Mouse (Mus musculus): ENCODE measurements around the gene Olfr1314. TPM values are rescaled to one million over a fixed set of nuclear protein-coding genes. Genes with fewer than 3 reads are reported as not detected.

The Olfr1314 gene
- polyA plus RNA-seq (2012; rRNA removed), result 0.10 TPM in 1 of 2 replicates, not detected in the other
- polyA plus RNA-seq (2014; fragmentation: Nextera tagmentation; extraction: Ambion mirVana), result not detected in 2 replicates

DNA sequence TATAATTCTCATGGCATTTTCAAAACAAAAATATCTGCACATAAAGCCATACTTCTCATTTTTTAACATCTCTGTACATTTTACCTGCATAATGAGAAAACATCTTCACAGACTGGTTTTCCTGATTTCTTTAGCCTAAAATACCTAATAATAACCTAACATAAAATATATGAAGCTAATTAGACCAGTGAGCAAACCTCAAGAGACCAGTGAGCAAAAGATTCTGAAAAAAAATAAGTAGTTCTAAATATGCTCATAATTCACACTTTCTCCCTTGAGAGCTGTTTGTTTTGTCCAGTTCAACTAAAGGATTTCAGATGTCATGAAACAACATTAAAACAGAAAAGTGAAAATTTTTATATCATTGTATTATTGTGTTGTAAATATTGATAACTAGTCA lies at the start of gene Olfr1314:
Gene Olfr1314 (minus strand): TSS at position 101 of the 400 bp plus-strand sequence.
- Histone ChIP-seq H3K4me3 (replicated peaks; ENCODE audit: low read length) (no peak within 1 kb of the TSS), H3K9me3 (ENCODE audit: control insufficient read depth, low read length) (no peaks in the 10 kb centered on the region), H3K4me1 (ENCODE audit: control insufficient read depth, insufficient read depth, low read length) (no peaks in the 10 kb centered on the region), H3K9ac (ENCODE audit: low read depth, low read length, severe bottlenecking) (no peak within 1 kb of the TSS), H3K36me3 (ENCODE audit: control insufficient read depth, insufficient read depth, low read length) (no peaks in the 10 kb centered on the region), H3K27me3 (ENCODE audit: control insufficient read depth, insufficient read depth, low read length) (no peaks in the 10 kb centered on the region), H3K4me2 (replicated peaks; ENCODE audit: low read depth, low read length, severe bottlenecking) (no peak within 1 kb of the TSS), H3K27ac (replicated peaks; ENCODE audit: low read depth, low read length) (no peak within 1 kb of the TSS)
- TF ChIP-seq POLR2A (IDR thresholded peaks at IDR 0.05; ENCODE audit: borderline replicate concordance, extremely low read depth, insufficient read depth, insufficient read length), result no peak
- ATAC-seq (ENCODE audit: low FRiP score, low read depth) (no peak), DNase-seq (ENCODE audit: low spot score) (no peak)

- H3K9ac ChIP-seq (ENCODE audit: low read depth, low read length, severe bottlenecking), result no peak within 1 kb of the TSS
- no peak for DNase-seq (ENCODE audit: low spot score)
- no peak for TF ChIP-seq POLR2A (IDR thresholded peaks at IDR 0.05; ENCODE audit: borderline replicate concordance, extremely low read depth, insufficient read depth, insufficient read length)
- H3K9me3 ChIP-seq (ENCODE audit: control insufficient read depth, low read length), result no peaks in the 10 kb centered on the region
- H3K27ac ChIP-seq (replicated peaks; ENCODE audit: low read depth, low read length), result no peak within 1 kb of the TSS
- no peak within 1 kb of the TSS for H3K4me3 ChIP-seq (replicated peaks; ENCODE audit: low read length)
- 78% methylated on average over 2 of the region's 2 CpGs for WGBS
- no peak for ATAC-seq (ENCODE audit: low FRiP score, low read depth)
- H3K36me3 ChIP-seq (ENCODE audit: control insufficient read depth, insufficient read depth, low read length), result no peaks in the 10 kb centered on the region
- H3K4me2 ChIP-seq (replicated peaks; ENCODE audit: low read depth, low read length, severe bottlenecking), result no peak within 1 kb of the TSS
- H3K4me1 ChIP-seq (ENCODE audit: control insufficient read depth, insufficient read depth, low read length), result no peaks in the 10 kb centered on the region
- no peaks in the 10 kb centered on the region for H3K27me3 ChIP-seq (ENCODE audit: control insufficient read depth, insufficient read depth, low read length)
Measured at GRCm38 (mm10) chr2:112140029-112140428, 43.4 kb upstream of the Olfr1314 start, which contains the start of gene Olfr1317. Gene Olfr1317 (plus strand): TSS chr2:112140329.

DNA sequence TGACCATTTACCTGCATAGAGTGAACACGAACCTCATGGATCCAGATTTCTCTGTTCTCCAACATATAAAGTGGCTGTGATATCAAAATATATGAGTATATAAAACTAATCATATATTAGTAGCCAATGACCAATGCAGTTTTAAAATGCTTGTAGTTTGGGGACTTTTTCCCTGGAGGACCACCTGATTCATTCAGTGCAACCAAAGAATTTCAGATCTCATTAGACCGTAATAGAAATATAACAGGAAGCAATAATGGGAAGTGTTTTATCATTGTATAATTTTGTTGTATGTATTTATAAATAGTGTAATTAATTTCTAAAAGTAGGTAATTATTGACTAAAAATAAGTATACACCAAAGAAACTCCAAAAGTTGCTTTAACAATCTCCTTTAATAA lies 38.3 kb upstream of the Olfr1314 start, which contains the start of gene Olfr1316:
Gene Olfr1316 (minus strand): TSS at position 101 of the 400 bp plus-strand sequence.
- 88% methylated on average over 2 of the region's 2 CpGs for WGBS
- Histone ChIP-seq H3K4me1 (ENCODE audit: control insufficient read depth, insufficient read depth, low read length) (no peaks in the 10 kb centered on the region), H3K4me2 (replicated peaks; ENCODE audit: low read depth, low read length, severe bottlenecking) (no peak within 1 kb of the TSS), H3K9ac (ENCODE audit: low read depth, low read length, severe bottlenecking) (no peak within 1 kb of the TSS), H3K27me3 (ENCODE audit: control insufficient read depth, insufficient read depth, low read length) (no peaks in the 10 kb centered on the region), H3K27ac (replicated peaks; ENCODE audit: low read depth, low read length) (no peak within 1 kb of the TSS), H3K9me3 (ENCODE audit: control insufficient read depth, low read length) (no peaks in the 10 kb centered on the region), H3K4me3 (replicated peaks; ENCODE audit: low read length) (no peak within 1 kb of the TSS), H3K36me3 (ENCODE audit: control insufficient read depth, insufficient read depth, low read length) (no peaks in the 10 kb centered on the region)
- ATAC-seq (ENCODE audit: low FRiP score, low read depth) (no peak), DNase-seq (ENCODE audit: low spot score) (no peak)
- no peak for TF ChIP-seq POLR2A (IDR thresholded peaks at IDR 0.05; ENCODE audit: borderline replicate concordance, extremely low read depth, insufficient read depth, insufficient read length)

DNA sequence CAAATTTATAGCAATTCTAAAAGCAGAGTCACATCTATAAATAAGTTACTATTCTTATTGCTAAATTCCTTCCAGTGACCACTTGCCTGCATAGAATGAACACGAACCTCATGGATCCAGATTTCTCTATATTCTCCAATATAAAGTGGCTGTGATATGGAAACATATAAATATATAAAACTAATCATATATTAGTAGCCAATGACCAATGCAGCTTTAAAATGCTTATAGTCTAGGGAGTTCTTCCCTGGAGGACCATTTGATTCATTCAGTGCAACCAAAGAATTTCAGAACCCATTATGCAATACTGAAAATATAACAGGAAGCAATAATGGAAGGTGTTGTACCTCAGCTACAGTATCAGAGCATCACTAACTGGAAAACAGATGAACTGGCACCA lies 18.8 kb upstream of the Olfr1314 start, which contains the start of gene Olfr1315-ps1:
Gene Olfr1315-ps1 (minus strand): TSS at position 101 of the 400 bp plus-strand sequence.
- no peaks in the 10 kb centered on the region for H3K27me3 ChIP-seq (ENCODE audit: control insufficient read depth, insufficient read depth, low read length)
- H3K4me3 ChIP-seq (replicated peaks; ENCODE audit: low read length), result no peak within 1 kb of the TSS
- no peaks in the 10 kb centered on the region for H3K36me3 ChIP-seq (ENCODE audit: control insufficient read depth, insufficient read depth, low read length)
- no peaks in the 10 kb centered on the region for H3K4me1 ChIP-seq (ENCODE audit: control insufficient read depth, insufficient read depth, low read length)
- no peak for ATAC-seq (ENCODE audit: low FRiP score, low read depth)
- no peak within 1 kb of the TSS for H3K9ac ChIP-seq (ENCODE audit: low read depth, low read length, severe bottlenecking)
- no peak for TF ChIP-seq POLR2A (IDR thresholded peaks at IDR 0.05; ENCODE audit: borderline replicate concordance, extremely low read depth, insufficient read depth, insufficient read length)
- no peak within 1 kb of the TSS for H3K4me2 ChIP-seq (replicated peaks; ENCODE audit: low read depth, low read length, severe bottlenecking)
- H3K9me3 ChIP-seq (ENCODE audit: control insufficient read depth, low read length), result no peaks in the 10 kb centered on the region
- WGBS, result 81% methylated on average over 1 of the region's 1 CpGs
- H3K27ac ChIP-seq (replicated peaks; ENCODE audit: low read depth, low read length), result no peak within 1 kb of the TSS
- DNase-seq (ENCODE audit: low spot score), result no peak

- Histone ChIP-seq H3K36me3 (ENCODE audit: control insufficient read depth, insufficient read depth, low read length) (no peaks in the 10 kb centered on the region), H3K27me3 (ENCODE audit: control insufficient read depth, insufficient read depth, low read length) (no peaks in the 10 kb centered on the region), H3K9me3 (ENCODE audit: control insufficient read depth, low read length) (no peaks in the 10 kb centered on the region), H3K4me2 (replicated peaks; ENCODE audit: low read depth, low read length, severe bottlenecking) (no peak within 1 kb of the TSS), H3K27ac (replicated peaks; ENCODE audit: low read depth, low read length) (no peak within 1 kb of the TSS), H3K4me3 (replicated peaks; ENCODE audit: low read length) (no peak within 1 kb of the TSS), H3K4me1 (ENCODE audit: control insufficient read depth, insufficient read depth, low read length) (no peaks in the 10 kb centered on the region), H3K9ac (ENCODE audit: low read depth, low read length, severe bottlenecking) (no peak within 1 kb of the TSS)
- ATAC-seq (ENCODE audit: low FRiP score, low read depth), result no peak
- no peak for TF ChIP-seq POLR2A (IDR thresholded peaks at IDR 0.05; ENCODE audit: borderline replicate concordance, extremely low read depth, insufficient read depth, insufficient read length)
- DNase-seq (ENCODE audit: low spot score), result no peak
Measured at GRCm38 (mm10) chr2:112077743-112078142, 18.8 kb downstream of the Olfr1314 start, which contains the start of gene Olfr1313. Gene Olfr1313 (minus strand): TSS chr2:112077843.
